Mouse (Mus musculus): Measurements from ENCODE around the gene Krtap27-1. TPM values are rescaled to one million over a fixed set of nuclear protein-coding genes. Genes with fewer than 3 reads are reported as not detected.

Krtap27-1 gene
- total RNA-seq (2012; rRNA removed), result not detected in 2 replicates

GRCm38 (mm10) chr16:88671571-88671970 lies at the start of gene Krtap27-1:
Gene Krtap27-1 (minus strand): TSS chr16:88671671.
- H3K4me1 ChIP-seq (ENCODE audit: control insufficient read depth in 2 of 2, insufficient read depth in 2 of 2, low read length in 2 of 2, poor library complexity in 1 of 2), result no peaks in the 10 kb centered on the region
- no peak for DNase-seq (ENCODE audit: low read depth, low spot score)
- in situ Hi-C loops (cut with MboI; ENCODE audit: low sequenced_read_pairs in 2 of 2, unreplicated experiment in 2 of 2), result no loop called here

DNA sequence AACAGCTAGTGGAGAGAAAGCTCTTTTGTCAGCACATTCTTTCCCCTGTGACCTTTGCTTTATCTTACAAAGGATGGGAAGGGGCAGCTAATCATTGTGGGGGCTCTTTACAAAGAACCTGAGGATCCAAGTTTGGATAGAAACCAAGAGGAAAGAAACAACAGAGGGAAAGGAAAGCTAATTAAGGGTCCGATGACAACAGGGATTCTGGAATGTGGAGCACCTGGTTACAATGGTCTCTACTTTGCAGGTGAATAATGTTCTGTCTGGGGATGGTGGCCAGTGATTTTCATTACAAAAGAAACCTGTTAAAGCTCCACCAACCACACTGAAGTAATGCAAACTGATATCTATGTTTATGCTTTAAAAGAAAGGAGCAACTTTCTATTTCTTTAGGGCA lies 48.6 kb upstream of the Krtap27-1 start:
- peak; percentile 58 for DNase-seq (ENCODE audit: low read depth, low spot score)
- Histone ChIP-seq H3K4me3 (ENCODE audit: insufficient read depth in 1 of 2, low read depth in 1 of 2, low read length in 2 of 2, poor library complexity in 1 of 2, severe bottlenecking in 1 of 2) (no peak overlapping the region), H3K36me3 (ENCODE audit: control insufficient read depth, insufficient read depth, low read length, poor library complexity, severe bottlenecking) (no peaks in the 10 kb centered on the region), H3K27ac (ENCODE audit: insufficient read depth, low read depth, low read length, poor library complexity, severe bottlenecking) (no peak overlapping the region), H3K9me3 (ENCODE audit: control insufficient read depth, insufficient read depth, low read depth, low read length) (no peaks in the 10 kb centered on the region), H3K9ac (ENCODE audit: insufficient read depth, low read depth, low read length, poor library complexity, severe bottlenecking) (no peak overlapping the region), H3K4me1 (ENCODE audit: control insufficient read depth in 2 of 2, insufficient read depth in 2 of 2, low read length in 2 of 2, poor library complexity in 1 of 2) (peaks cover 2 to 8% of the 10 kb centered on the region in 2 experiments; a peak in 2 of 4 replicates)
- TF ChIP-seq ZC3H11A (IDR thresholded peaks at IDR 0.05; ENCODE audit: borderline replicate concordance, low read depth, low read length) (no peak), CHD2 (IDR thresholded peaks at IDR 0.05; ENCODE audit: low read depth, low read length) (peak; percentile 41; the same call in 1 of the 2 replicates), MAFK (IDR thresholded peaks at IDR 0.05; ENCODE audit: insufficient read depth, low read depth, low read length) (peak; percentile 74), ZNF384 (IDR thresholded peaks at IDR 0.05; ENCODE audit: low read depth, low read length) (no peak), HCFC1 (IDR thresholded peaks at IDR 0.05; ENCODE audit: borderline replicate concordance, insufficient read depth, low read length) (no peak)
- in situ Hi-C loops (cut with MboI; ENCODE audit: low sequenced_read_pairs in 2 of 2, unreplicated experiment in 2 of 2), result no loop called here

More at GRCm38 (mm10) chr16:88671571-88671970, at the start of gene Krtap27-1:
- Histone ChIP-seq H3K27ac (ENCODE audit: insufficient read depth, low read depth, low read length, poor library complexity, severe bottlenecking) (no peak within 1 kb of the TSS), H3K4me3 (ENCODE audit: insufficient read depth in 1 of 2, low read depth in 1 of 2, low read length in 2 of 2, poor library complexity in 1 of 2, severe bottlenecking in 1 of 2) (no peak within 1 kb of the TSS), H3K36me3 (ENCODE audit: control insufficient read depth, insufficient read depth, low read length, poor library complexity, severe bottlenecking) (no peaks in the 10 kb centered on the region), H3K9ac (ENCODE audit: insufficient read depth, low read depth, low read length, poor library complexity, severe bottlenecking) (no peak within 1 kb of the TSS), H3K9me3 (ENCODE audit: control insufficient read depth, insufficient read depth, low read depth, low read length) (no peaks in the 10 kb centered on the region)
- no peak for TF ChIP-seq MAFK (IDR thresholded peaks at IDR 0.05; ENCODE audit: insufficient read depth, low read depth, low read length)
- no peak for TF ChIP-seq CHD2 (IDR thresholded peaks at IDR 0.05; ENCODE audit: low read depth, low read length)
- TF ChIP-seq ZNF384 (IDR thresholded peaks at IDR 0.05; ENCODE audit: low read depth, low read length), result no peak

- Histone ChIP-seq H3K9me3 (ENCODE audit: control insufficient read depth, insufficient read depth, low read depth, low read length) (no peaks in the 10 kb centered on the region; the same call in 1 of the 2 replicates), H3K9ac (ENCODE audit: insufficient read depth, low read depth, low read length, poor library complexity, severe bottlenecking) (no peak overlapping the region), H3K4me3 (ENCODE audit: insufficient read depth in 1 of 2, low read depth in 1 of 2, low read length in 2 of 2, poor library complexity in 1 of 2, severe bottlenecking in 1 of 2) (no peak overlapping the region), H3K4me1 (ENCODE audit: control insufficient read depth in 2 of 2, insufficient read depth in 2 of 2, low read length in 2 of 2, poor library complexity in 1 of 2) (peaks cover 2 to 8% of the 10 kb centered on the region in 2 experiments; a peak in 2 of 4 replicates), H3K27ac (ENCODE audit: insufficient read depth, low read depth, low read length, poor library complexity, severe bottlenecking) (no peak overlapping the region), H3K36me3 (ENCODE audit: control insufficient read depth, insufficient read depth, low read length, poor library complexity, severe bottlenecking) (no peaks in the 10 kb centered on the region)
- in situ Hi-C loops (cut with MboI; ENCODE audit: low sequenced_read_pairs in 2 of 2, unreplicated experiment in 2 of 2), result no loop called here
- TF ChIP-seq CHD2 (IDR thresholded peaks at IDR 0.05; ENCODE audit: low read depth, low read length), result no peak
- TF ChIP-seq ZNF384 (IDR thresholded peaks at IDR 0.05; ENCODE audit: low read depth, low read length), result no peak
- no peak for TF ChIP-seq MAFK (IDR thresholded peaks at IDR 0.05; ENCODE audit: insufficient read depth, low read depth, low read length)
- TF ChIP-seq ZC3H11A (IDR thresholded peaks at IDR 0.05; ENCODE audit: borderline replicate concordance, low read depth, low read length), result no peak
- TF ChIP-seq HCFC1 (IDR thresholded peaks at IDR 0.05; ENCODE audit: borderline replicate concordance, insufficient read depth, low read length), result no peak
- no peak for DNase-seq (ENCODE audit: low read depth, low spot score)
These were observed 45.1 kb upstream of the Krtap27-1 start for GRCm38 (mm10) chr16:88716549-88716948.

- TF ChIP-seq ZC3H11A (IDR thresholded peaks at IDR 0.05; ENCODE audit: borderline replicate concordance, low read depth, low read length) (peak; percentile 70), MAFK (IDR thresholded peaks at IDR 0.05; ENCODE audit: insufficient read depth, low read depth, low read length) (no peak), CHD2 (IDR thresholded peaks at IDR 0.05; ENCODE audit: low read depth, low read length) (no peak), HCFC1 (IDR thresholded peaks at IDR 0.05; ENCODE audit: borderline replicate concordance, insufficient read depth, low read length) (no peak), ZNF384 (IDR thresholded peaks at IDR 0.05; ENCODE audit: low read depth, low read length) (no peak)
- Histone ChIP-seq H3K4me1 (ENCODE audit: control insufficient read depth in 2 of 2, insufficient read depth in 2 of 2, low read length in 2 of 2, poor library complexity in 1 of 2) (no peaks in the 10 kb centered on the region), H3K9me3 (ENCODE audit: control insufficient read depth, insufficient read depth, low read depth, low read length) (no peaks in the 10 kb centered on the region; the same call in 1 of the 2 replicates), H3K36me3 (ENCODE audit: control insufficient read depth, insufficient read depth, low read length, poor library complexity, severe bottlenecking) (no peaks in the 10 kb centered on the region), H3K9ac (ENCODE audit: insufficient read depth, low read depth, low read length, poor library complexity, severe bottlenecking) (no peak overlapping the region), H3K27ac (ENCODE audit: insufficient read depth, low read depth, low read length, poor library complexity, severe bottlenecking) (no peak overlapping the region), H3K4me3 (ENCODE audit: insufficient read depth in 1 of 2, low read depth in 1 of 2, low read length in 2 of 2, poor library complexity in 1 of 2, severe bottlenecking in 1 of 2) (no peak overlapping the region)
- in situ Hi-C loops (cut with MboI; ENCODE audit: low sequenced_read_pairs in 2 of 2, unreplicated experiment in 2 of 2), result no loop called here
- DNase-seq (ENCODE audit: low read depth, low spot score), result no peak
These were observed 39.8 kb upstream of the Krtap27-1 start for GRCm38 (mm10) chr16:88711245-88711644.

GRCm38 (mm10) chr16:88710757-88711156 lies 39.3 kb upstream of the Krtap27-1 start:
- Histone ChIP-seq H3K27ac (ENCODE audit: insufficient read depth, low read depth, low read length, poor library complexity, severe bottlenecking) (no peak overlapping the region), H3K9me3 (ENCODE audit: control insufficient read depth, insufficient read depth, low read depth, low read length) (no peaks in the 10 kb centered on the region; the same call in 1 of the 2 replicates), H3K36me3 (ENCODE audit: control insufficient read depth, insufficient read depth, low read length, poor library complexity, severe bottlenecking) (no peaks in the 10 kb centered on the region), H3K4me1 (ENCODE audit: control insufficient read depth in 2 of 2, insufficient read depth in 2 of 2, low read length in 2 of 2, poor library complexity in 1 of 2) (no peaks in the 10 kb centered on the region), H3K4me3 (ENCODE audit: insufficient read depth in 1 of 2, low read depth in 1 of 2, low read length in 2 of 2, poor library complexity in 1 of 2, severe bottlenecking in 1 of 2) (no peak overlapping the region), H3K9ac (ENCODE audit: insufficient read depth, low read depth, low read length, poor library complexity, severe bottlenecking) (no peak overlapping the region)
- TF ChIP-seq ZC3H11A (IDR thresholded peaks at IDR 0.05; ENCODE audit: borderline replicate concordance, low read depth, low read length) (no peak), HCFC1 (IDR thresholded peaks at IDR 0.05; ENCODE audit: borderline replicate concordance, insufficient read depth, low read length) (no peak), ZNF384 (IDR thresholded peaks at IDR 0.05; ENCODE audit: low read depth, low read length) (no peak), MAFK (IDR thresholded peaks at IDR 0.05; ENCODE audit: insufficient read depth, low read depth, low read length) (no peak), CHD2 (IDR thresholded peaks at IDR 0.05; ENCODE audit: low read depth, low read length) (no peak)
- in situ Hi-C loops (cut with MboI; ENCODE audit: low sequenced_read_pairs in 2 of 2, unreplicated experiment in 2 of 2), result no loop called here
- no peak for DNase-seq (ENCODE audit: low read depth, low spot score)

Data from ES-E14 (cell line).